Mouse (Mus musculus) CH12F3 (cell line): ENCODE results near the gene Tmem270.

Experiments
- in situ Hi-C: fragments of 300-500 bp; cut with MboI; formaldehyde crosslinking; loops from 2 replicates; pipeline ENCODE4 v1.14.3; 2020; ENCODE audit warnings: low sequenced_read_pairs

The Tmem270 gene

GRCm38 (mm10) chr5:134890601-134891054 lies 15.9 kb downstream of the Tmem270 start:
- in situ Hi-C loops: no loop called here

- in situ Hi-C loops: no loop called here
Measured at GRCm38 (mm10) chr5:134888505-134888904, 18.0 kb downstream of the Tmem270 start.

DNA sequence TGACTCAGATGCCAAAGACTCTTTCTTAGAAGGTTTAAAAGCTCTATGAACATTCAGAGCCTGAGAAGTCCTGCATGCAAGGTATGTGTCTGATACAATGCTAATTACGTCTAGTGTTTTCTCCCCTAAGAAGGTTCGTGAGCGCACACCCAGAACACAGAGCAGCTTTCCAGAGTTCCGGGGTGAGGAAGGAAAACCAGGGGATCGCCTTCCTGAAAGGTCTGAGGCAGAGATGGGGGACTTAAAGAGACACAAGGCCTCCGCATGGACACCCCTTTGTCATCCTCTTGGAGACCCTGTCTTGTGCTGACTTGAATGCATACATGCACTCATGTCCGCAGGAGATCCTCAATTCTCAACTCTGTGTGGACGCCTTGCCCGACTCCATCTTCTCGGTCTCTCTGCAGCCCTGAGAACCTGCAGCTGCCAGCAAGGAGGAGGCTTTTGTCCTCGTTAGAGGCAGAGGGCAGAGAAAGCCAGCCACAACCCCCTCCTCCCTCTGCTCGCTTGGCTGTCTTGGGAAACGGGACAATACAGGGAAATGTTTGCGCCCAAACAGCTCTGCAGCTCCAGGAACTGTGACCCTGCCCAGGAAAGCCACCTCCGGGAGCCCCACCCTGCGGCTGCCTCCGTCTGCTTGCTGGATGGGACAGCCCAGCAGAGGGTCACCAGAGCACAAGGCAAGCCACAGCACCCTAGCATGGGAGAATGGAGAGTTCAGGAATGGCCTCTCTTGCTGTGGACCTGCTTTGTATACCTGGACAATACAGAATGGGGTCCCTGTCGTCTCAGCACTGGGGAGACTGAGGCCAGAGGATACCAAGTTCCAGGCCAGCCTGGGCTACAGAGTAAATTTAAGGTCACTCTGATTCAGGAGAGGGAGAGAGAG lies 18.8 kb downstream of the Tmem270 start:
- in situ Hi-C loops: no loop called here

- in situ Hi-C loops: no loop called here
Measured at GRCm38 (mm10) chr5:134883077-134883476, 23.5 kb downstream of the Tmem270 start.

- in situ Hi-C loops: no loop called here
Measured at GRCm38 (mm10) chr5:134876801-134877200, 29.7 kb downstream of the Tmem270 start.

GRCm38 (mm10) chr5:134875245-134875644 lies 31.3 kb downstream of the Tmem270 start:
- in situ Hi-C loops: no loop called here

DNA sequence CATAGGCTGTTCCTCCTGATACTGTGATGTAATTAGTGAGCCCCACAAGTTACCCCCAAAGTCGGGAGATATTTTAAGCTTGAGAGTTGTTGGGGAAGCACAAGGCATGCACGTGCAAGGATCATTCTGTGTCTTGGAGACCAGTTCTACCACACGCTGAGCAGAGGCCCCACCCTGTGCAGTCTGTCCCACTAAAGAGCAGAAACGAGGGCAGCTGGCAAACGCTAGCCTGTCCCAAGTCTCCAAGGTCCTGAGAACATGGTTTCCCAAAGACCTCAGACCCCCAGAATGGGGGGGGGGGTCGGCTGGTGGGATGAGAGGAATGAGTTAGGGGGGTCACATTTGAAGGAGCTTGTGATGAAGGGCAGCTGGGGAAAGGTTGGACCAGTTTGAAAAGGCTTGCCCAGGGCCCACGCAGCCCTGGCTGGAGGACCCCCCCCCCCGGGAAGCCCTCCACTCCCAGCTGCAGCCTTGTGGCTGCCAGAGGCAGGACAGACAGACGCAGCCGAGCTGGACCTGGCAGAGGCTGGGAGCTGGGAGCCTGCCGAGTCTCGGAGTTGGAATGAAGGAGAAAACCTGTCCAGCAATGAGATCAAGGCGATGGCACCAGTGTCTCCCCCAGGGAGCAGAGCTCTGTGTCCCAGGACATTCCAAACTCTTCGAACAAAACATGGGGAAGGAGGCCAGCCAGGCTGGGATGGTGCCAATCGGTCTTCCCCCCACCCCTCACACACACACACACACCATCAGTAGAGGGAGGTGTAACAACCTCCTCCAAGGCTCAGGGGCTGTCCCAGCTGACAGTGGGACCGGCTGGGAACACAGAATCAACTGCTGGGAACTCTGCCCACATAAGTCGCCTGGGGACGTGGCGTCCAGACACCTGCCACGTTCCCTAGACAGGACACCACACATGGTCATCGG lies 32.3 kb downstream of the Tmem270 start:
- in situ Hi-C loops: no loop called here

DNA sequence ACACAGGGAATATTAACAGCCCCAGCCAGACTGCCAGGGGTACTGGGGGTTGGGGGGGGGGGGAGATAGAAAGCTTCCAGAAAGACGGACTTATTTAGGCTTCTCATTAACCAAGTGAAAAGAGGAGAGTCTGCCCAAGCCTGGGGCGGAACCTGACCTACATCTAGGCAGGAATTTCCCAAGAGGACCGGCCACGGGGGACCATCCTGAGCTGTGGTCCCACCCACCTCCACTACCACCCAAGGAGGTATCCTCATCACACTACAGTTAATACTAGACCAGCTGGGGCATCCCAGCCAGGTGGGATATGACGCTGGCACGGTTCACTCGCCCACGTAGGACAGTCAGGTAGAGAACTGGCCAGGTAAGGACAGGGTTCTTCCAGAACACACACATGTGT lies 33.5 kb downstream of the Tmem270 start:
- in situ Hi-C loops: no loop called here

DNA sequence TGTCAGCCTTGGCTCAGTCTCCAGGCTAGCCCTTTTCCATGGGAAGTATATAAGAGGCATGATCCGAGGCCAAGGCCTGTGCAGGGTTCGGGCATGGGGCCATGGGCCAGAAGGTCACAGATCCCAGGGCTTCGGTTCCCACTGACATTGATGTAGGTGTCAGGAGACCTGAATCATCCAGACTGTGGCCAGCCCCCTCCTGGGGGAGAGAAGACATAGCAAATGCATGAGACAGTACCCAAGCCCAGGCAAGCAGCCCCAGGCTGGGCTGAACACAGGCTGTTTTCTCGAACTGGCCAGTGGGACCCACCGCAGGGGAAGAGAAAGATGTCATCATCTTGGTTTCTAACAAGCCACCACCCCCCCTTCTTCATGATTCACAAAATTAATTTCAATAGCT lies 33.9 kb downstream of the Tmem270 start:
- in situ Hi-C loops: no loop called here

DNA sequence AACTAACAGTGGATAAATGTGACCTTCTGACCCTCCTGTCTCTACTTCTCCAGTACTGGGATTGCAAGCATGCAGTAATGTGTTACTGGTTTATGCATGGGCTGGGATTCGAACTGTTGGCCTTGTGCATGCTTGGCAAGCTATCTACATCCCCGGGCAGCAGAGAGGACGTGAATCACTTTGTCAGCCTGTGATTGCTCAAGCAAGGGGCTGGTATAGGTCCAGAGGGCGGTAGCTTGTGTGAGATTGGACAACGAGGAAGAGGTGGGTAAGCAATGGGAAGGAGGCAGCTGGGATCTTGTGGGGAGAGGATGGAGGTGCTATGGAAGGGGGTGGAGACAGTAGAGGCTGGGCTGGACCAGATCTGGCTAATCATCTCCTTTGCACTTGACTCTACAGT lies 38.0 kb downstream of the Tmem270 start:
- in situ Hi-C loops: no loop called here

DNA sequence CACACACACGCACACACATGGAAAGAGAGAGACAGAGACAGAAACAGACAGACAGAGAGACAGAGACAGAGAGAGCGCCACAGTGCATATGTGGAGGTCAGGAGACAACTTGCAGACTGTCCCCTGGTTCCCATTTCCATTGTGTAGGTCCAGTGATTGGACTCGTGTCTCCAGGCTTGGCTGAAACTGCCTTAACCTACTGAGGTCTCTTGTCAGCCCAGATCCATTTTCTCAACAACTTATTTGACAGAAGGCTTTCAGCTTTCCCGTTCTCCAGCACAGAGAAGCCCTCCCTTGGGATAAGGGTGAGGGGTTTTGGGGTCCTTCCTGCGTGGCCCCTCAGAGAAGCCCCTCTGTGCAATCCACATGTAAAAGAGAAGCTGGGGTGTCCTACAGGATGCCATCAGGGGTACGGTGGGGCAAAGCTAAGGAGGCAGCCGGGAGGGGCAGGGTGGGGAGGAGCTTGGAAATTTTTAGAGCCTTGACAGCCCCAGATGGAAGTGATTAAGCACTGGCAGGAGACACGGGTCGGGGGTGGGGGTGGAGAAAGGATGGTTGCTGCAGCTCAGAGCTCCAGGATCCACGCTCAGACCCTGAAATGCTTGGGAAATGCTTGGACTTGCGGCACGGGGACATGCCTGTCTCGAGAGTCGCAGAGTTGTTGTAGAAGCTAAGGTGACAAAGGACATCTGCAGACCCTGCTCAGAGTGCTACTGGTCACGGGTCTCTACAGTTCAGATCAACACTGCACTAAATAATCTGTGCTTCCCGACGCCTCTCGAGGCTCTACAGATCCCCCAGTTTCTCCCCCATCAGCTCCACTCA lies 39.0 kb downstream of the Tmem270 start:
- in situ Hi-C loops: no loop called here

- in situ Hi-C loops: no loop called here
Measured at GRCm38 (mm10) chr5:134865158-134865557, 41.4 kb downstream of the Tmem270 start.

DNA sequence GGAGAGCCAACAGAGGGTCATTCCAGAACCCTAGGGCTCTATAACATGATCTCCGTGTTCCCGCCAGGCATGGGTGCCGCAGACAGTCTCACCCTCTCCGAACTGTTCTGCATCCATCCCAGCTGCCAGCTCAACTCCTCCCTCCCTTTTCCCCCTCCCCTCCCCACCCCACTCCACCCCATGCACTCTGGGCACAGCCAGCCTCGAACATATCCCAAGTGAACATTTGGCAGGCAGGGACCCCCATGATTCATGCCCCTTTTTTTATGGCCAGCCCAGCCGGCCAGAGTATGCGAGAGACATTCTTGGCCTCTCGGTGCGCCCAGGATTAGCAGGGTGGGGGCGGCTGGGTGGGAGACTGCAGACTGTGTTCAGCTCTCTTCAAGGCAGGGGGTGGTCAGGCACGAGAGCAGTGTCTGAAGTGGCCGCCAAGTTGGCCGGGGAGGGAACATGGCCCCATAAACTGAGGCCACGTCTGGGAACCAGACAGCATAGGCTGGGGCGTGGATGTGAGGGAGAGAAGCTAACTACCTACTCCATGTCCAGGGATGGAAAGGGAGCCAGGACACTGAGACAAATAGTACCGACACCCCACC lies 44.5 kb downstream of the Tmem270 start:
- in situ Hi-C loops: no loop called here

GRCm38 (mm10) chr5:134859193-134859592 lies 47.3 kb downstream of the Tmem270 start:
- in situ Hi-C loops: no loop called here

DNA sequence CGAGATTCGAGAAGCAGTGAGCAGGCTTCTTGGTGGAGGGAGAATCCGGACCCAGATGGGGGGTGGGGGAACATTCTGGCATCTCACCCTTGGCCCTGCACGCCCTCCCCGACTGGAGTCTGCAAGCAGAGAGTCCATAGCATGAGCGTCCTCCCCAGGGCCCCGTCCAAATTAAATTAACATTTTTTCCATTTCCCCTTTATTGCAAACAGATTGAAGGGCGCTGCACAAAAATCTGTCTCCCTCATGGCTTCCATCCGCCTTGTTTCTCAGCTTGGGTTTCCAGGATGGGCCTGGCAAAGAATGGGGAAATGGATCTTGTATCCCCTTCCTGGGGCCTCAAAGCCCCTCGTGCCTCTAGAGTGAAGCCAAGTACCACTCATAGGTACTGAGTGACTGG lies 48.2 kb downstream of the Tmem270 start:
- in situ Hi-C loops: no loop called here

GRCm38 (mm10) chr5:134852873-134853272 lies 53.7 kb downstream of the Tmem270 start:
- in situ Hi-C loops: no loop called here
